Mouse (Mus musculus): ENCODE data around the gene Olfr520. TPM values are rescaled to one million over a fixed set of nuclear protein-coding genes. Genes with fewer than 3 reads are reported as not detected.

The Olfr520 gene
- total RNA-seq, 1 experiment, result not detected

DNA sequence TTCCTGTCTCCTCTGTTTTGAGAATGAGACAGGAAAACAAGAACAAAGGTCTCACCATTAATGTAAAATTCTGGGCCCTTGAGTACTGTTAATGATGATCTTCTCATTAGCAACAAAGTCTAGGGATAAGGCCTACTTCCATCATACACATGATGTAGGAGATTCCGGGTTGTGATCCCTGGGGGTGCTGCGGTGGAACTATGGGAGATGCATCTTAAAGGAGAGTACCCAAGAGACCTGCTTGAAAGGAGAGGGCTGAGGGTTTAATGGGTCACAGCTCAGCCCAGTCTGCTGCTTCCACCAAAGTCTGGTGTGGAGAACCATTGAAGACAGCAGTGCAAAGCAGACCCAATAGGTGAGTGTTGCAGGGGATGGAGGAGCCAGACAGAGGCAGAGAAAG is 33.1 kb downstream of the Olfr520 start, which contains the start of gene Olfr521:
Olfr521 (plus strand) TSS at position 301 of the 400 bp plus-strand sequence.
- H3K9me3 ChIP-seq (ENCODE audit: control insufficient read depth, insufficient read depth, low read depth, low read length), result no peaks in the 10 kb centered on the region; the same call in 1 of the 2 replicates
- no peak within 1 kb of the TSS for H3K4me3 ChIP-seq (ENCODE audit: insufficient read depth in 1 of 2, low read depth in 1 of 2, low read length in 2 of 2, poor library complexity in 1 of 2, severe bottlenecking in 1 of 2)
- no peaks in the 10 kb centered on the region for H3K36me3 ChIP-seq (ENCODE audit: control insufficient read depth, insufficient read depth, low read length, poor library complexity, severe bottlenecking)
- DNase-seq (ENCODE audit: low read depth, low spot score), result no peak
- TF ChIP-seq ZC3H11A (IDR thresholded peaks at IDR 0.05; ENCODE audit: borderline replicate concordance, low read depth, low read length) (no peak), ZNF384 (IDR thresholded peaks at IDR 0.05; ENCODE audit: low read depth, low read length) (no peak), HCFC1 (IDR thresholded peaks at IDR 0.05; ENCODE audit: borderline replicate concordance, insufficient read depth, low read length) (no peak), MAFK (IDR thresholded peaks at IDR 0.05; ENCODE audit: insufficient read depth, low read depth, low read length) (no peak), CHD2 (IDR thresholded peaks at IDR 0.05; ENCODE audit: low read depth, low read length) (no peak)
- no peak within 1 kb of the TSS for H3K27ac ChIP-seq (ENCODE audit: insufficient read depth, low read depth, low read length, poor library complexity, severe bottlenecking)
- in situ Hi-C loops (cut with MboI; ENCODE audit: low sequenced_read_pairs in 2 of 2, unreplicated experiment in 2 of 2), result no loop called here
- H3K9ac ChIP-seq (ENCODE audit: insufficient read depth, low read depth, low read length, poor library complexity, severe bottlenecking), result no peak within 1 kb of the TSS
- no peaks in the 10 kb centered on the region for H3K4me1 ChIP-seq (ENCODE audit: control insufficient read depth in 2 of 2, insufficient read depth in 2 of 2, low read length in 2 of 2, poor library complexity in 1 of 2)

DNA sequence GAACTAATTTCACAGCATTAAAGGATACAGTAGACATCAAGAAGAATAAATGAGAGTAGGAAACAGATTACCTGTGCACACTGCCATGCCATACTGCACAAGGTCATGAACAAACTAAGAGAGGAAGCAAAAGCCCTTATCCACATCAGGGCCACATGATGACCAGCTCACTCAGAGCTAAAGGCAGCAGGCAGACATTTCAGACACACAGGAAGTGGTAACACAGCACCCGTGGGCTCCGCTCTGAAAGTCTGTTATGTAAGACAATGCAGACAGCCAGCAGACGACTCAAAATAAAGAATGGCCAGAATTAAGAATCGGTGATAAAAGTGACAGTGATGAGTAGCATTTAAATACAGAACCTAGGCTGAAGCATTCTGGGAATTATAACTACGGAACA is 51.3 kb downstream of the Olfr520 start:
- Histone ChIP-seq H3K4me3 (ENCODE audit: insufficient read depth in 1 of 2, low read depth in 1 of 2, low read length in 2 of 2, poor library complexity in 1 of 2, severe bottlenecking in 1 of 2) (no peak overlapping the region), H3K9ac (ENCODE audit: insufficient read depth, low read depth, low read length, poor library complexity, severe bottlenecking) (no peak overlapping the region), H3K36me3 (ENCODE audit: control insufficient read depth, insufficient read depth, low read length, poor library complexity, severe bottlenecking) (no peaks in the 10 kb centered on the region), H3K27ac (ENCODE audit: insufficient read depth, low read depth, low read length, poor library complexity, severe bottlenecking) (no peak overlapping the region), H3K9me3 (ENCODE audit: control insufficient read depth, insufficient read depth, low read depth, low read length) (no peaks in the 10 kb centered on the region), H3K4me1 (ENCODE audit: control insufficient read depth in 2 of 2, insufficient read depth in 2 of 2, low read length in 2 of 2, poor library complexity in 1 of 2) (no peaks in the 10 kb centered on the region)
- in situ Hi-C loops (cut with MboI; ENCODE audit: low sequenced_read_pairs in 2 of 2, unreplicated experiment in 2 of 2), result no loop called here
- no peak for DNase-seq (ENCODE audit: low read depth, low spot score)
- TF ChIP-seq ZC3H11A (IDR thresholded peaks at IDR 0.05; ENCODE audit: borderline replicate concordance, low read depth, low read length), result no peak
- no peak for TF ChIP-seq CHD2 (IDR thresholded peaks at IDR 0.05; ENCODE audit: low read depth, low read length)
- no peak for TF ChIP-seq HCFC1 (IDR thresholded peaks at IDR 0.05; ENCODE audit: borderline replicate concordance, insufficient read depth, low read length)
- no peak for TF ChIP-seq ZNF384 (IDR thresholded peaks at IDR 0.05; ENCODE audit: low read depth, low read length)
- no peak for TF ChIP-seq MAFK (IDR thresholded peaks at IDR 0.05; ENCODE audit: insufficient read depth, low read depth, low read length)

DNA sequence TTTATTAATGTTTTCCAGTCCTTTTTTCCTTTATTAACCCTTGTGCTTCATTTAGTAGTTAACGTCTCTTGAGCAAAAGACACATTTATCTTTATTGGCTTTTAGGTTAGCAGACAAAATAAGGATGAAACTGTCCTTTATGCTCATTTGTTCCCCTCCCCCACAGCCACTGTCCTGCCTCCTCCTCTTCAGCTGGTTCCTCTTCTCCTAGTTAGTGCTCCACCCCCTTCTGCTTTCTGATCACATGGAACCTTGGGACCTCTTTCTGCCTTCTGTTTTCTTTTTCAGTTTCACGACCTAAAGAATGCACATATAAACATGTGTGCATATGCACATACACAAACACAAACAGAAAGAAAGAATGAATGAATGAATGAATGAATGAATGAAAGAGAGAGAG is 51.8 kb downstream of the Olfr520 start:
- Histone ChIP-seq H3K9ac (ENCODE audit: insufficient read depth, low read depth, low read length, poor library complexity, severe bottlenecking) (no peak overlapping the region), H3K9me3 (ENCODE audit: control insufficient read depth, insufficient read depth, low read depth, low read length) (no peaks in the 10 kb centered on the region), H3K27ac (ENCODE audit: insufficient read depth, low read depth, low read length, poor library complexity, severe bottlenecking) (no peak overlapping the region), H3K4me1 (ENCODE audit: control insufficient read depth in 2 of 2, insufficient read depth in 2 of 2, low read length in 2 of 2, poor library complexity in 1 of 2) (no peaks in the 10 kb centered on the region), H3K36me3 (ENCODE audit: control insufficient read depth, insufficient read depth, low read length, poor library complexity, severe bottlenecking) (no peaks in the 10 kb centered on the region), H3K4me3 (ENCODE audit: insufficient read depth in 1 of 2, low read depth in 1 of 2, low read length in 2 of 2, poor library complexity in 1 of 2, severe bottlenecking in 1 of 2) (no peak overlapping the region)
- no peak for TF ChIP-seq CHD2 (IDR thresholded peaks at IDR 0.05; ENCODE audit: low read depth, low read length)
- in situ Hi-C loops (cut with MboI; ENCODE audit: low sequenced_read_pairs in 2 of 2, unreplicated experiment in 2 of 2), result no loop called here
- no peak for DNase-seq (ENCODE audit: low read depth, low spot score)

GRCm38 (mm10) chr7:99783421-99783820 is 53.3 kb downstream of the Olfr520 start:
- TF ChIP-seq MAFK (IDR thresholded peaks at IDR 0.05; ENCODE audit: insufficient read depth, low read depth, low read length), result no peak
- TF ChIP-seq ZC3H11A (IDR thresholded peaks at IDR 0.05; ENCODE audit: borderline replicate concordance, low read depth, low read length), result no peak
- no peak for TF ChIP-seq HCFC1 (IDR thresholded peaks at IDR 0.05; ENCODE audit: borderline replicate concordance, insufficient read depth, low read length)
- TF ChIP-seq CHD2 (IDR thresholded peaks at IDR 0.05; ENCODE audit: low read depth, low read length), result no peak
- TF ChIP-seq ZNF384 (IDR thresholded peaks at IDR 0.05; ENCODE audit: low read depth, low read length), result no peak
- no peaks in the 10 kb centered on the region; a peak in 1 of 4 replicates for H3K4me1 ChIP-seq (ENCODE audit: control insufficient read depth in 2 of 2, insufficient read depth in 2 of 2, low read length in 2 of 2, poor library complexity in 1 of 2)
- H3K4me3 ChIP-seq (ENCODE audit: insufficient read depth in 1 of 2, low read depth in 1 of 2, low read length in 2 of 2, poor library complexity in 1 of 2, severe bottlenecking in 1 of 2), result no peak overlapping the region
- H3K9ac ChIP-seq (ENCODE audit: insufficient read depth, low read depth, low read length, poor library complexity, severe bottlenecking), result no peak overlapping the region
- H3K9me3 ChIP-seq (ENCODE audit: control insufficient read depth, insufficient read depth, low read depth, low read length), result no peaks in the 10 kb centered on the region
- no peak overlapping the region for H3K27ac ChIP-seq (ENCODE audit: insufficient read depth, low read depth, low read length, poor library complexity, severe bottlenecking)
- DNase-seq (ENCODE audit: low read depth, low spot score), result no peak
- no peaks in the 10 kb centered on the region for H3K36me3 ChIP-seq (ENCODE audit: control insufficient read depth, insufficient read depth, low read length, poor library complexity, severe bottlenecking)
- in situ Hi-C loops (cut with MboI; ENCODE audit: low sequenced_read_pairs in 2 of 2, unreplicated experiment in 2 of 2), result no loop called here

- no peaks in the 10 kb centered on the region for H3K36me3 ChIP-seq (ENCODE audit: control insufficient read depth, insufficient read depth, low read length, poor library complexity, severe bottlenecking)
- no peak overlapping the region for H3K27ac ChIP-seq (ENCODE audit: insufficient read depth, low read depth, low read length, poor library complexity, severe bottlenecking)
- H3K9ac ChIP-seq (ENCODE audit: insufficient read depth, low read depth, low read length, poor library complexity, severe bottlenecking), result no peak overlapping the region
- DNase-seq (ENCODE audit: low read depth, low spot score), result no peak
- no peaks in the 10 kb centered on the region; a peak in 1 of 4 replicates for H3K4me1 ChIP-seq (ENCODE audit: control insufficient read depth in 2 of 2, insufficient read depth in 2 of 2, low read length in 2 of 2, poor library complexity in 1 of 2)
- no peak for TF ChIP-seq HCFC1 (IDR thresholded peaks at IDR 0.05; ENCODE audit: borderline replicate concordance, insufficient read depth, low read length)
- no peak for TF ChIP-seq MAFK (IDR thresholded peaks at IDR 0.05; ENCODE audit: insufficient read depth, low read depth, low read length)
- no peak for TF ChIP-seq CHD2 (IDR thresholded peaks at IDR 0.05; ENCODE audit: low read depth, low read length)
- TF ChIP-seq ZC3H11A (IDR thresholded peaks at IDR 0.05; ENCODE audit: borderline replicate concordance, low read depth, low read length), result no peak
- TF ChIP-seq ZNF384 (IDR thresholded peaks at IDR 0.05; ENCODE audit: low read depth, low read length), result no peak
- in situ Hi-C loops (cut with MboI; ENCODE audit: low sequenced_read_pairs in 2 of 2, unreplicated experiment in 2 of 2), result no loop called here
- no peak overlapping the region for H3K4me3 ChIP-seq (ENCODE audit: insufficient read depth in 1 of 2, low read depth in 1 of 2, low read length in 2 of 2, poor library complexity in 1 of 2, severe bottlenecking in 1 of 2)
- H3K9me3 ChIP-seq (ENCODE audit: control insufficient read depth, insufficient read depth, low read depth, low read length), result no peaks in the 10 kb centered on the region
Measured at GRCm38 (mm10) chr7:99785553-99785952, 55.5 kb downstream of the Olfr520 start.

Other genes starting within 250 kb of the Olfr520 start
- 1,655 and 1,728 TPM in 2 replicates for gene Rps3, start 246.5 kb upstream of the Olfr520 start, total RNA-seq (2012; rRNA removed)
- 10.7 and 15.3 TPM in 2 replicates for gene Arrb1, start 194.8 kb upstream of the Olfr520 start, total RNA-seq (2012; rRNA removed)
- 0.11 and 0.27 TPM in 2 replicates for gene Tpbgl, start 103.2 kb upstream of the Olfr520 start, total RNA-seq (2012; rRNA removed)
- gene Slco2b1, start 18.9 kb upstream of the Olfr520 start, total RNA-seq (2012; rRNA removed), result 0.21 and 0.45 TPM in 2 replicates
- not detected in 2 replicates for gene Olfr521, start 33.2 kb downstream of the Olfr520 start, total RNA-seq (2012; rRNA removed)
- gene Neu3, start 98.1 kb downstream of the Olfr520 start, total RNA-seq (2012; rRNA removed), result 2.2 and 2.4 TPM in 2 replicates
- gene Xrra1, start 128.8 kb downstream of the Olfr520 start, total RNA-seq (2012; rRNA removed), result 0.40 and 0.74 TPM in 2 replicates
- gene Spcs2, start 133.2 kb downstream of the Olfr520 start, total RNA-seq (2012; rRNA removed), result 247 and 260 TPM in 2 replicates